Mouse (Mus musculus): ENCODE results near the gene Cacna1d. TPM values are rescaled to one million over a fixed set of nuclear protein-coding genes. Genes with fewer than 3 reads are reported as not detected.

Gene Cacna1d
- total RNA-seq, 4 experiments from 2014 or later: 0.05 to 0.19 (median 0.19) TPM; not detected in 1

GRCm38 (mm10) chr14:30378306-30378705, 112.9 kb downstream of the Cacna1d start:
- DNase-seq (ENCODE audit: low spot score in 2 of 2): no peak

- no peak for DNase-seq (ENCODE audit: low spot score in 2 of 2)
Measured at GRCm38 (mm10) chr14:30372878-30373277, 118.4 kb downstream of the Cacna1d start.

DNA sequence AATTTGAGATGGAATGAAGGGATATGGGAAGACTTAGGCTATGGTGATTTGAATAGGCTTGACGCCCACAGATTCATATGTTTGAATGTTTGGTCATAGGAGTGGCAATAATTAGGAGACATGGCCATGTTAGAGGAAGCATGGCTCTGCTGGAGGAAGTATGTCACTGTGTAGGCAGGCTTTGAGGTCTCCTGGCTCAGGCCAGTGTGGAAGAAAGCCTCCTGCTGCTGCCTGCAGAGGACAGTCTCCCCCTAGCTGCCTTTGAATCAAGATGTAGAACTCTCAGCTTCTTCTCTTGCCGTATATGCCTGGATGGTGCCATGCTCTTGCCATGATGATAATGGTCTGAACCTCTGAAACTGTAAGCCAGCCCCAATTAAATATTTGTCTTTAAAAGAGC, 120.2 kb downstream of the Cacna1d start:
- no peak for DNase-seq (ENCODE audit: low spot score in 2 of 2)

- DNase-seq (ENCODE audit: low spot score in 2 of 2): no peak
Measured at GRCm38 (mm10) chr14:30367074-30367473, 124.2 kb downstream of the Cacna1d start.

GRCm38 (mm10) chr14:30365866-30366265, 125.4 kb downstream of the Cacna1d start:
- no peak for DNase-seq (ENCODE audit: low spot score in 2 of 2)

DNA sequence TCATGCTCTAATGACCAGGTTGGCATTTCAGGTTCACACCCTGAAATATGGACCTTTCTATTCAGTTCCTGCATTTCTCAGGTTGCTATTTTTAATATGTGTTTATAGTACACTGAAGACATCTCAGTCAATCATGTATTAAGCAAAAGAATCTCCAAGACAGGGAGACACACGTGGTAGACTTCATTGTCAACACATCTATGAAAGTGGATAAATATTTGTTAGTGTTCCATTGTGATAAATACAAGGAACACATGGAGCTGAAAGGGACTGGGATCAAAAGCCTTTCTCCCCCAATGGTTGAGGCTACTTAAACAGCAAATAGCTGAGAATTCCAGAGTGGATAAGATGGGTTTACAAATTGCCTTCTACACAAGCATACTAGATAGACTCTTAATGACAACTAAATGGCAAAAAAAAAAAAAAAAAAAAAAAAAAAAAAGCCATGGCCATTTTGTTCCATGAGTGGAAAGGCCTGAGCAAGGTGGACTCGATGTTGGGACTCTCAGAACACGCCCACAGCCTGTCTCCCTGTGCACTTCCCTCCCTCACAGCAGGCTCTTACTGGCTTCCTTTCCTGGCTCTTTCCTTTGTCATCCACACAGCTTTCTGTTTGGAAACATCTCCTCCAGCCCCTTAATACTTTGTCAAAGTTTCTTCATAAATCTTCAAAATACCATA, 127.6 kb downstream of the Cacna1d start:
- no peak for DNase-seq (ENCODE audit: low spot score in 2 of 2)

- no peak for DNase-seq (ENCODE audit: low spot score in 2 of 2)
Measured at GRCm38 (mm10) chr14:30362370-30362769, 128.9 kb downstream of the Cacna1d start.

- no peak for DNase-seq (ENCODE audit: low spot score in 2 of 2)
Measured at GRCm38 (mm10) chr14:30360478-30360877, 130.8 kb downstream of the Cacna1d start.

DNA sequence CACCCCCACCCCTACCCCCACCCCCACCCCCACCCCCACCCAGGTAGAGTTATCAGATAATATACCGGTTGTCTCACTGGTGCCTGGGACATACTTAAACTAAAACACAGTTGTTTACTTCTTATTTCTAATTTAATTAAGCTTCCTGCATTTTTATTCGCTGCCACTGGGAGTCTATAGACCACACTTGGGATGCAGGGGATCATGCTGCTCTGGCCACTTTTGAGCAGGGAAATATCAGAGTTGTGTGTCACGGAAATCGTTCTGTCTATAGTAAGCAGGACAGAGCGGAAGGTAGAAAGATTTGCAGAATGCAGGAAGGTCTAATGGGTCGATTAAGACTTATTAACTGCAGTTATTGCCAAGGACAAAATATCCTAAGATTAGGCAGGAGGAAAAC, 131.3 kb downstream of the Cacna1d start:
- DNase-seq (ENCODE audit: low spot score in 2 of 2): no peak

- no peak for DNase-seq (ENCODE audit: low spot score in 2 of 2)
Measured at GRCm38 (mm10) chr14:30358028-30358427, 133.2 kb downstream of the Cacna1d start.

- no peak for DNase-seq (ENCODE audit: low spot score in 2 of 2)
Measured at GRCm38 (mm10) chr14:30356456-30356855, 134.8 kb downstream of the Cacna1d start.

DNA sequence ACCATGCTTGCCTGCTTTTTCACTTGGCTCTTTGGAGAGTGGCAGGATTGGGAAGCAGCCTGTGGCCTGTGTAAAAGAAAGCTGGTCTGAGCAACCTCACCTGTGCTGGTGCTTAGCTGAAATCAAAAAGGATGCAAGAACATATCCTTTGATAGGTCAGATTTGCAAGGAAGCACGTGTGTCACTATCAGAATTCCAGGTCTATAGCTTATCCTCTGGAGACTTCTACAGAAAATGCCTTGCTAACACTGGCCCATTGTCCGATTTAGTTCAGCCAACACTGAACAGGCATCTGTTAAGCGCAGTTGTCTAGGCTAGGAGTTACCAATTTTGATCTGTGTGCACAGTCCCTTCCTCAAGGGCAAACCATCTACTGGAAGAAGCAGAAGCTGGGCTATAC, 136.5 kb downstream of the Cacna1d start:
- no peak for DNase-seq (ENCODE audit: low spot score in 2 of 2)

GRCm38 (mm10) chr14:30354127-30354463, 137.2 kb downstream of the Cacna1d start:
- DNase-seq (ENCODE audit: low spot score in 2 of 2): no peak

- DNase-seq (ENCODE audit: low spot score in 2 of 2): no peak
Measured at GRCm38 (mm10) chr14:30353291-30354126, 137.7 kb downstream of the Cacna1d start.

DNA sequence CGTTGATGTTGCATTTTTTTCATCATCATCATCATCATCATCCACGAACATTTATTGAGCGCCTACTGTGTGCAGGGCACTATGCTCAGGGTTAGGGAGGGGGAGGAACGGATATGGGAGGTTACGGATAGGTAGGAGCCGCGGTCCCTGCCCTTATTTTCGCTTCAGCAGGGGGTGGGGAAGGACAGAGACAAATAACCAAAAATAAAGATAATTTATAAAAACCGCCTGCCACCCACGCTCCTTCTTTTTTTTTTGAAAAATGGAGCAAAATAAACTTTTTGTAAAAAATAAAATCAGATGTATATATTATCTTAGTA, 138.3 kb downstream of the Cacna1d start:
- no peak for DNase-seq (ENCODE audit: low spot score in 2 of 2)

GRCm38 (mm10) chr14:30352061-30352950, 138.9 kb downstream of the Cacna1d start:
- no peak for DNase-seq (ENCODE audit: low spot score in 2 of 2)

DNA sequence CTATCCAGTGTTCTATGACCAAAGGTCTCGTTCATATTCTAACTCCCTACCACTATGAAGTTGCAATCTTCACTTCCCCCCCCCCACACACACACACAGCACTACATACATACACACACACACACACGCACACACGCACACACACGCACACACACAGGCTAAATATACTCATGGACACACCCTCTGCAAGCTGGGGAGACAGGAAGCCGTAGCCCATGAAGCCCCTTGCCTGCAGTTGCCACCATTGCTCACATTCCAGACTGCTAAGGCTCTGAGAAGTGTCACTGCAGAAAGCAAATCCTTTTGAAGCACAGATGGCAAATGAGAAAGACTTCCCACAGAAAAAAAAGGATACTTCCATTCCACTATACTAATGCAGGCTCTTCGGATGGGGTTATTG, 141.0 kb downstream of the Cacna1d start:
- DNase-seq (ENCODE audit: low spot score in 2 of 2): no peak

DNA sequence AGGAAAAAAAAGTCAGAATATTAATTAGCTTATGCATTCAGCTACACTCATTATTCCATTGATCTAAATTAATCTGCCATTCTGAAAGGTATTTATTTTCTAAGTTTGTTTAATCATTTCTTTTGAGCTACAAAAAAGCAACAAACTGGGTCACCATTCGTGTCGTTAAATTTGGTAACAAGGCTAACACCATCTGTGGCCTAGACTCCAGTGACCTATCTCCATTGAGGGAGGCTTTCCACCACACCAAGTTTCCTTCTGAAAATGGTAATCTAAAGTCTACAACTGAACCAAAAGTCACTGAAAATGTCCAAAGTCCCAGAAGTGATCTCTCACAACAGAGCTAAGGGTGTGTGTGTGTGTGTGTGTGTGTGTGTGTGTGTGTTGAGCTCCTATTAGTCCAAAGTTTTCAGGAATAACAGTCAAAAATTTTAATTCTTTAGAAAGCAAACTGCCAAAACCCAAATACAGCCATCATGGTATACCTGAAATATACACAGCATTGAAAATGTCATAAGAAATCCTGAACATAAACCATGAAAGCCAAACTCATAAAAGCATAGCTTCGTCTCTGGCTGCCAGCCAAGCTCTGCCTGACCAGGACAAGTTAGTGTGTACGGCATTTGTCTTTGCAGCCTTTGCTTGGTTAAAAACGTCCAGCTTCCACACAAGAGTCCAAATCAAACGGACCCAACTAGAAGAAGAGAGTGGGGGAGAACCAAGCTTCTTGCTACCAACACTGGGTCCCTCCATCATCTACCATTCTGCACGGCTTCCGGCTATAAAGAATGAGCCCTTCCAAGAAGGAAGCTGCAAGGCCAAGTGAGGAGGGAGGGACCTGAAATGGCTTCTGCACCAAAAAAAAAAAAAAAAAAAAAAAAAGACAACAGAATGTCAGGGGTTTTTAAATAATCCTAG, 146.0 kb downstream of the Cacna1d start:
- DNase-seq (ENCODE audit: low spot score in 2 of 2): no peak

GRCm38 (mm10) chr14:30343740-30344139, 147.5 kb downstream of the Cacna1d start:
- DNase-seq (ENCODE audit: low spot score in 2 of 2): no peak

DNA sequence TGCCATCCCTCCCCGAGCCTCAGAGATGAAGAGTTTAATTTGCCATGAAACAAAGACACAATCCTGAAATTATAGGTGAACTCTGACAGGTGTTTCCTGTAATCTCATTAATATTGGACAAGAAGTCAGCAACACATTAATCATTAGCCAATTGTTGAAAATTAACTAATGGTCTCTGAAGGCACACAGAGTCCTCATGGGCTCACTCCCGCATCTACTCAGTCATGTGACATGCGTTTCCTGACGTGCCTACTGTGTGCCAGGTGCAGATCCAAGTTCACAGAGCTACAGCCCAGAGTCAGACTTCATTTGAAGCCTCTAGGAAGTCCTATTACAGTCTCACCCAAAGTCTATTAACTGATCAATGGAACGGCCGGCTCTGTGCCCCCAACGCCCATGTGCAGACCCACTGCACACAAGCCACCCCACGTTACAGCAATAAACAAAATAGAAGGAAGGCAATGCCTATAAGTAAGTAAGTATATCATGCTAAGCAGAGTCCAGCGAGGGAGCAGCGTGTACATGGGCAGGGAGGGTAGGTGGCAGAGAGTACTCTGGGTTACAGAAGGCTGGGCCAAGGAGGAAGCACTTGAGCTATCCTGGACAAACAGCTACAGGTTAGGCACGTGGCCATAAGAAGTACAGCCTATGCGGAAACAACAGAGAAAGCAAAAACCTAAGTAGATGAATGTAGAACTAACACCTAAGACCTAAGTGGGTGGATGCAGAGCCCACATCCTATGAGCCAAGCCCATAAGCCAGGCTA, 149.2 kb downstream of the Cacna1d start:
- DNase-seq (ENCODE audit: low spot score in 2 of 2): no peak
